Mouse (Mus musculus) CH12.LX (cell line): Measurements from ENCODE around the gene Gm49384. TPM values are rescaled to one million over a fixed set of nuclear protein-coding genes. Genes with fewer than 3 reads are reported as not detected.

ENCODE experiments used
- DNase-seq: peaks from one replicate; pipeline ENCODE4 v3.0.0-alpha.2; 2013; ENCODE audit errors: extremely low read depth
- H3K27ac ChIP-seq: 2 replicates; pipeline ENCODE4 v1.5.1; 2012; ENCODE audit warnings: low read depth, mild to moderate bottlenecking, control low read depth, moderate library complexity; ENCODE audit not compliant: insufficient read depth
- H3K27me3 ChIP-seq: replicated peaks from 2 replicates; pipeline ENCODE3; 2012; ENCODE audit warnings: inconsistent platforms
- H3K36me3 ChIP-seq, 2 experiments: replicated peaks in 1 of 2; 2 replicates each; pipeline versions ENCODE3 to v1.6.1; 2012; ENCODE audit warnings: inconsistent platforms in 1 of 2, low read length in 1 of 2, mild to moderate bottlenecking in 1 of 2, mixed read lengths in 1 of 2, moderate library complexity in 1 of 2; ENCODE audit not compliant: control insufficient read depth in 1 of 2, insufficient read depth in 1 of 2
- H3K4me1 ChIP-seq, 2 experiments: 2 replicates each; pipeline ENCODE4 v1.6.1; 2012; ENCODE audit warnings: inconsistent platforms in 1 of 2, moderate library complexity in 1 of 2; ENCODE audit not compliant: insufficient read depth in 2 of 2, control insufficient read depth in 1 of 2
- H3K4me2 ChIP-seq: 2 replicates; pipeline ENCODE4 v1.6.1; 2012; ENCODE audit warnings: low read depth, mild to moderate bottlenecking, control low read depth; ENCODE audit not compliant: poor library complexity, insufficient read depth, severe bottlenecking
- H3K4me3 ChIP-seq, 3 experiments: fragments of 150-350 bp in 1 of 3; sonication (generic) in 1 of 3; replicated peaks in 1 of 3; 2 replicates each; pipeline versions ENCODE3 to v1.5.1; 2011 to 2012; ENCODE audit warnings: low read depth in 2 of 3, low read length in 2 of 3, mild to moderate bottlenecking in 2 of 3, moderate library complexity in 2 of 3, control low read depth in 1 of 3, improper control_type of control experiment in 1 of 3, inconsistent platforms in 1 of 3, mixed read lengths in 1 of 3; ENCODE audit not compliant: poor library complexity in 1 of 3
- H3K79me2 ChIP-seq: replicated peaks from 2 replicates; pipeline ENCODE4 v1.6.1; 2012; ENCODE audit warnings: mild to moderate bottlenecking, moderate library complexity; ENCODE audit not compliant: control insufficient read depth, poor library complexity, insufficient read depth, severe bottlenecking; ENCODE audit errors: extremely low read depth
- H3K9ac ChIP-seq: 2 replicates; pipeline ENCODE4 v1.6.1; 2012; ENCODE audit warnings: low read depth, mild to moderate bottlenecking, control low read depth, moderate library complexity; ENCODE audit not compliant: insufficient read depth
- H3K9me3 ChIP-seq: replicated peaks from 2 replicates; pipeline ENCODE3; 2012; ENCODE audit warnings: low read length, inconsistent platforms, mixed read lengths
- CTCF ChIP-seq, 2 experiments: IDR thresholded peaks in 1 of 2; conservative IDR thresholded peaks in 1 of 2; 2 replicates each; pipeline ENCODE4 v1.5.1; 2011 to 2012; ENCODE audit warnings: low read depth in 2 of 2, low read length in 2 of 2, improper control_type of control experiment in 1 of 2, inconsistent platforms in 1 of 2, mild to moderate bottlenecking in 1 of 2, moderate library complexity in 1 of 2
- E2F4 ChIP-seq: IDR thresholded peaks from 2 replicates; pipeline ENCODE4 v1.6.1; 2011; ENCODE audit warnings: low read depth, low read length, improper control_type of control experiment; ENCODE audit not compliant: insufficient replicate concordance
- EP300 ChIP-seq: IDR thresholded peaks from 2 replicates; pipeline ENCODE4 v1.6.1; 2011; ENCODE audit warnings: low read length, improper control_type of control experiment
- ETS1 ChIP-seq: conservative IDR thresholded peaks from 2 replicates; pipeline ENCODE4 v1.6.1; 2012; ENCODE audit warnings: low read depth, mild to moderate bottlenecking, inconsistent platforms, low read length, improper control_type of control experiment, moderate library complexity
- GABPA ChIP-seq: IDR thresholded peaks from 2 replicates; pipeline ENCODE4 v1.6.1; 2012; ENCODE audit warnings: low read depth, low read length, improper control_type of control experiment, inconsistent platforms; ENCODE audit not compliant: insufficient replicate concordance
- HCFC1 ChIP-seq: IDR thresholded peaks from 2 replicates; pipeline ENCODE4 v1.6.1; 2012; ENCODE audit warnings: low read depth, mild to moderate bottlenecking, inconsistent platforms, low read length, improper control_type of control experiment
- JUND ChIP-seq: conservative IDR thresholded peaks from 2 replicates; pipeline ENCODE4 v1.6.1; 2011; ENCODE audit warnings: low read depth, low read length, improper control_type of control experiment
- KAT2A ChIP-seq: IDR thresholded peaks from 2 replicates; pipeline ENCODE4 v1.6.1; 2012; ENCODE audit warnings: low read length, improper control_type of control experiment, inconsistent platforms; ENCODE audit not compliant: insufficient replicate concordance
- MAFK ChIP-seq: IDR thresholded peaks from 2 replicates; pipeline ENCODE4 v1.6.1; 2011; ENCODE audit warnings: low read length, improper control_type of control experiment; ENCODE audit not compliant: insufficient replicate concordance
- MAX ChIP-seq: IDR thresholded peaks from 2 replicates; pipeline ENCODE4 v1.6.1; 2011; ENCODE audit warnings: low read length, improper control_type of control experiment
- MAZ ChIP-seq: IDR thresholded peaks from 2 replicates; pipeline ENCODE4 v1.6.1; 2012; ENCODE audit warnings: low read depth, mild to moderate bottlenecking, inconsistent platforms, low read length, improper control_type of control experiment, moderate library complexity
- MXI1 ChIP-seq: IDR thresholded peaks from 2 replicates; pipeline ENCODE4 v1.6.1; 2011; ENCODE audit warnings: mild to moderate bottlenecking, low read depth, low read length, improper control_type of control experiment
- MYC ChIP-seq: IDR thresholded peaks from 2 replicates; pipeline ENCODE4 v1.6.1; 2011; ENCODE audit warnings: low read depth, mild to moderate bottlenecking, improper control_type of control experiment, low read length
- POLR2AphosphoS2 ChIP-seq: IDR thresholded peaks from 2 replicates; pipeline ENCODE4 v1.6.1; 2011; ENCODE audit warnings: low read depth, low read length, improper control_type of control experiment
- RAD21 ChIP-seq: IDR thresholded peaks from 2 replicates; pipeline ENCODE4 v1.6.1; 2011; ENCODE audit warnings: low read depth, mild to moderate bottlenecking, low read length, improper control_type of control experiment, moderate library complexity
- SIN3A ChIP-seq: IDR thresholded peaks from 2 replicates; pipeline ENCODE4 v1.6.1; 2012; ENCODE audit warnings: low read length, improper control_type of control experiment, inconsistent platforms
- USF1 ChIP-seq: IDR thresholded peaks from 2 replicates; pipeline ENCODE4 v1.6.1; 2014; ENCODE audit warnings: low read depth, mild to moderate bottlenecking, inconsistent platforms, low read length, improper control_type of control experiment
- USF2 ChIP-seq: conservative IDR thresholded peaks from 2 replicates; pipeline ENCODE4 v1.6.1; 2011; ENCODE audit warnings: low read depth, low read length, improper control_type of control experiment
- ZKSCAN1 ChIP-seq: IDR thresholded peaks from 2 replicates; pipeline ENCODE4 v1.6.1; 2012; ENCODE audit warnings: low read depth, inconsistent platforms, low read length, improper control_type of control experiment, borderline replicate concordance
- ZNF384 ChIP-seq: IDR thresholded peaks from 2 replicates; pipeline ENCODE4 v1.6.1; 2012; ENCODE audit warnings: low read depth, low read length, improper control_type of control experiment, inconsistent platforms
- dilution Hi-C: fragments of 300-500 bp; cut with MboI; formaldehyde crosslinking; loops from 2 replicates; pipeline ENCODE4 v1.14.3; 2020; ENCODE audit warnings: low sequenced_read_pairs; ENCODE audit not compliant: extremely low pct_unique_long_range_greater_than_20kb, extremely low pct_ligation_motif_present
- in situ Hi-C: fragments of 300-500 bp; cut with MboI; formaldehyde crosslinking; loops from 3 replicates; pipeline ENCODE4 v1.14.3; 2019; ENCODE audit warnings: low sequenced_read_pairs, low pct_ligation_motif_present, low pct_unique_long_range_greater_than_20kb, mixed read lengths
- polyA plus RNA-seq: library from polyadenylated mRNA; unstranded; fragments of >175 nt; gene quantifications from 2 replicates; pipeline ENCODE4 v1.2.1, GENCODE M21; 2012; ENCODE audit warnings: low read depth; ENCODE audit not compliant: insufficient read length
- total RNA-seq, 2 experiments: library from RNA; depleted of rRNA; stranded (reverse); fragments of 300-350 nt in 1 of 2; fragments of >200 nt in 1 of 2; gene quantifications; 2 replicates each; pipeline ENCODE4 v1.2.3; 2012 to 2014

The Gm49384 gene
- total and polyA plus RNA-seq, 3 experiments: 23.4 to 54.9 (median 34.4) TPM

DNA sequence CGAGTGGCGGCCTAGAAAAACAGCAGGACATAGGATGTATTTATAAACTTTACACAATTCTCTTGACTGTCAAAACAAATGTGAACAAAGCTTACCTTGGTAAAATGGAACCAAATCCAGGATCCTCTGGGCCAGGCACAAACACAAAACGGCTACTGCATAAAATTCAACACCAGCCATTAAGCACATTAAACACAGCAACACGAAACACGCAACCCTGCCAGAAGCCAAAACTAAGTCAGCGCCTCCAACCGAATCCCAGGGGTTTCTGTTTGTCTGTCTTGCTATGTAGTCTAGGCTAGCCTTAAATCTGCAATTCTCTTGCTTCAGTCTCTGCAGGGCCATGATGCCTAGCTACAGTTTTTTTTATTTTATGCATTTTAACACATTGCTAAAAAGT, 3.9 kb upstream of the Gm49384 start:
- Histone ChIP-seq H3K4me3 (no peak overlapping the region), H3K4me1 (peaks cover 2 to 34% of the 10 kb centered on the region in 2 experiments; a peak in 3 of 4 replicates), H3K27me3 (no peaks in the 10 kb centered on the region), H3K4me2 (no peak overlapping the region), H3K27ac (no peak overlapping the region)
- no peak for DNase-seq
- dilution Hi-C loops: no loop called here
- in situ Hi-C loops: loop anchor here (25.0 kb wide), 2 partner anchors 379 to 479 kb away; partner anchors contain the start of genes Sos2 and Vcpkmt
- TF ChIP-seq KAT2A (no peak), MXI1 (no peak), USF1 (no peak)
- TF ChIP-seq, all 38 proteins: peak for 0
- no peaks in the 10 kb centered on the region for H3K9me3 ChIP-seq
- peaks cover 28 to 69% of the 10 kb centered on the region in 2 experiments for H3K36me3 ChIP-seq
- no peak overlapping the region for H3K9ac ChIP-seq
- H3K79me2 ChIP-seq: no peaks in the 10 kb centered on the region

DNA sequence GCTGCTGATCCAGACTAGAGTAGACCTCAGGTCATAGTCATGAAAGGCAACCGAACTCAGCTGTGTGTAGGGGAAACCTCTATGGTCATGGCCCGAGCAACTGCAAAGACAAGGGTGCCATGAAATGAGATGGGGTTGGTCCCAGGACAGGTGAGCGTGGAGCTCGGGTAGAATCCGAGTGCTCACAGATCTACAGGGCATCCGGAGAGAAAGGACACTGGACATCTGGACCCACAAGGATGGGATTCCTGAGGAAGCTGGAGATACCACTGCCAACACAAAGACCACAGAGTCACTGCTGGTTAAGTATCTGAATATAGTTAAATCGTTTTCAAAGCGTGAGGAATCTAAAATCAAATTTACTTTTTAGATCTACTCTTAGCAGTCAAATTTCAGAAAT, 3.3 kb upstream of the Gm49384 start:
- TF ChIP-seq ZKSCAN1 (no peak), SIN3A (no peak), MAFK (no peak), USF1 (no peak), MAX (no peak), E2F4 (no peak), RAD21 (no peak)
- Histone ChIP-seq H3K9ac (no peak overlapping the region), H3K27ac (no peak overlapping the region), H3K36me3 (peaks cover 29 to 73% of the 10 kb centered on the region in 2 experiments), H3K4me3 (no peak overlapping the region), H3K4me2 (no peak overlapping the region), H3K79me2 (no peaks in the 10 kb centered on the region), H3K27me3 (no peaks in the 10 kb centered on the region), H3K4me1 (peaks cover 2 to 31% of the 10 kb centered on the region in 2 experiments; a peak in 3 of 4 replicates), H3K9me3 (no peaks in the 10 kb centered on the region)
- dilution Hi-C loops: no loop called here
- DNase-seq: no peak
- in situ Hi-C loops: loop anchor here (25.0 kb wide), 2 partner anchors 380 to 480 kb away; partner anchors contain the start of genes Sos2 and Vcpkmt

GRCm38 (mm10) chr12:69198985-69199384, 5.1 kb downstream of the Gm49384 start:
- Histone ChIP-seq H3K4me2 (0 out of 2 replicates have a peak overlapping the region, but pooled peaks have one; percentile 1), H3K27ac (no peak overlapping the region), H3K4me1 (peaks cover 7 to 24% of the 10 kb centered on the region in 2 experiments; a peak in 3 of 4 replicates), H3K9me3 (no peaks in the 10 kb centered on the region), H3K36me3 (peaks cover 29 to 47% of the 10 kb centered on the region in 2 experiments), H3K4me3 (peak overlapping the region in 2 of 3 experiments; percentile 91 to 98)
- TF ChIP-seq USF1 (no peak), HCFC1 (no peak), ZNF384 (no peak), USF2 (no peak), CTCF (conservative IDR thresholded peaks at IDR 0.05 in 1 of 2, IDR thresholded peaks at IDR 0.05 in 1 of 2; ENCODE audit: low read depth in 2 of 2, low read length in 2 of 2) (no peak), ETS1 (no peak), POLR2AphosphoS2 (no peak), GABPA (no peak), MAZ (no peak), MYC (no peak), MXI1 (no peak), EP300 (no peak), JUND (no peak)
- TF ChIP-seq, all 38 proteins: peak for 0
- peaks cover 35% of the 10 kb centered on the region for H3K79me2 ChIP-seq
- no peaks in the 10 kb centered on the region for H3K27me3 ChIP-seq
- dilution Hi-C loops: no loop called here
- in situ Hi-C loops: no loop called here
- no peak overlapping the region for H3K9ac ChIP-seq
- DNase-seq: no peak
